Mouse (Mus musculus) megakaryocyte, adult 5-6 weeks (primary cell): ENCODE data around the gene Sgsm3. TPM values are rescaled to one million over a fixed set of nuclear protein-coding genes. Genes with fewer than 3 reads are reported as not detected.

ENCODE experiments used
- ATAC-seq: 2 replicates; pipeline ENCODE4 v1.8.0; 2016; ENCODE audit warnings: mild to moderate bottlenecking, inconsistent platforms; ENCODE audit not compliant: poor library complexity, severe bottlenecking
- total RNA-seq, 2 experiments: library from RNA; stranded (forward) in 1 of 2; stranded (reverse) in 1 of 2; fragments of 153-499, 151-499 nt in 1 of 2; fragments of 221-1000, 200-1000 nt in 1 of 2; gene quantifications; 2 replicates each; pipeline versions ENCODE4 v1.2.3 to v1.2.4; 2015 to 2017

Gene Sgsm3
- total RNA-seq, 2 experiments from 2014 or later: 5.9 to 20.7 TPM

DNA sequence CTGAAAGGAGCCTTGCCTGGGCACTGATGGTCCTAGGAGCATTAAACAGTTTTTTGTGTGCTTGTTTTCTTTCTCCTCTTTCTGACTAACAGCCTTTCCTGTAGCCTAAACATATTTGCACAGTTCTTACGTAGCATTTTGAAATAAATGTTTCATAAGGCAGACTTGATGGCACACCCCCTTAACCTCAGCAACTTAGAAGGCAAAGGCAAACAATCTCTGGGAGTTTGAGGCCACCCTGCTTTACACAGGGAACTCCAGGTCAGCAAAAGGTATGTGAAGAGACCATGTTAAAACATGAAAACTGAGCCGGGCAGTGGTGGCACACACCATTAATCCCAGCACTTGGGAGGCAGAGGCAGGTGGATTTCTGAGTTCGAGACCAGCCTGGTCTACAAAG lies 1.9 kb upstream of the Sgsm3 start:
- ATAC-seq: no peak

- ATAC-seq: no peak
Observed at GRCm38 (mm10) chr15:80979611-80980010, 2.0 kb downstream of the Sgsm3 start.

- no peak for ATAC-seq
Observed at GRCm38 (mm10) chr15:80981176-80981575, 3.6 kb downstream of the Sgsm3 start.

- ATAC-seq: no peak
Observed at GRCm38 (mm10) chr15:80983264-80983663, 5.7 kb downstream of the Sgsm3 start.

GRCm38 (mm10) chr15:80988331-80988730 lies 10.8 kb downstream of the Sgsm3 start:
- ATAC-seq: no peak

- no peak; the same call in 1 of the 2 replicates for ATAC-seq
Observed at GRCm38 (mm10) chr15:80989712-80990111, 12.1 kb downstream of the Sgsm3 start.

DNA sequence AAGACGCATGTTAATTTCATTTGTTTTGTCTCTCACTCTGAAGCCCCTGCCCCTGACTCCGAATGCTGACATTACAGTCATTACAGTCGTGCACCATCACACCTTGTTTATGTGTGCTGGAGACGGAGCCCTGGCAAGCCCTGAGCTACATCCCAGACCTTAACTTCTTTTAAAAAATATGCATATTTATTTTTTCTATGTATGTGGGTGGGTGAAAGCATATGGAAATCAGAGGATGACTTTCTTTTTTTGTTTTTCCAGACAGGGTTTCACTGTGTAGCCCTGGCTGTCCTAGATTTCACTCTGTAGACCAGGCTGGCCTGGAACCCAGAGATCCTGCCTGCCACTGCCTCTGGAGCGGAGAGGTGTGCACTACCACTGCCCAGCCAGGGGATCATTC lies 17.4 kb downstream of the Sgsm3 start:
- no peak for ATAC-seq

DNA sequence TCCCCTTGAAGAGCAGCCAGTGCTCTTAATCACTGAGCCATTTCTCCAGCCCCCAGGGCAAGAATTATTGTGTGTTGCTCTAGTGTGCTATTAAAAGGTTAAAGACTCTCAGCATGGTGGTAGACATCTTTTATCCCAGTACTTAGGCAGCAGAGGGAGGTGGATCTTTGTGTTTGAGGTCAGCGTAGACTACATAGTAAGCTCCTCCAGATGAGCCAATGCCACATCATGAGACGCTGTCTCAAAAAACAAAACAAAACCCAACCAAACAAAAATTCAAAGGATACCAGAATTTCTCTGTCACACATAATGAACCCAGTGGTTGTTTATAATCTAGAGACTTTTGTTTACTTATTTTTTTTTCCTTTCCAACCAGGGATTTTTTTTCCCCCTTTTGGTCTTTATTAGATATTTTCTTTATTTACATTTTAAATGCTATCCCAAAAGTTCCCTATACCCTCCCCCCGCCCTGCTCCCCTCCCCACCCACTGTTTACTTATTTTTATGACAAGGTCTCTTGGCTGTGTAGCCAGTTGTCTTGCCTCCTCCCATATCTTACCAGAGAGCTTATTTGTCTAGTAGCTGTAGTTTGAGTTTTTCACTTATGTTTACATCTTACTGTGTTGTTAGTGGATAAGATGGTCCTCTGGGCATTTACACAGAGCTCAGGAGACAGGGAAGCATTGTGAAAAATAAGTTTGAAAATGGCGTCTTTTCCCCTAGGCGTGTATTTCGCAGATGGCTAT lies 18.7 kb downstream of the Sgsm3 start:
- ATAC-seq: no peak

DNA sequence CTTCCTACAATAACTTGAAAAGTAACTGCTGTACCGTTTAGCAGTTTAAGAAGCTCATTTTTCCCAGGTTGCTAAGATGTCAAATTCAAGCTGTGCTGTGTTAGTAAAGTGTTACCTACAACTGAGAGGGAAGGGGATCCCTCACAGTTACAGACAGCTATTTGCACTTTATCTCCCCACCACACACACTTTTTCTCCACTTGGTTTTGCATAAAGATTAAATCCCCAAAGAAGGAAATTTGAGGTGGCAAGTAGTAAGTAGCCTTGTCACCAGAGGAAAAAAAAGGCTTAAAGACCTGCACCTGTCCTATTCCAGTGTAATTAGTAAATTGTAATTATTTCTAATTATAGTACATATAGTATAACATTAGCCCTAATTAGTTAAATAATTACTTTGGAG lies 19.5 kb downstream of the Sgsm3 start:
- ATAC-seq: no peak

DNA sequence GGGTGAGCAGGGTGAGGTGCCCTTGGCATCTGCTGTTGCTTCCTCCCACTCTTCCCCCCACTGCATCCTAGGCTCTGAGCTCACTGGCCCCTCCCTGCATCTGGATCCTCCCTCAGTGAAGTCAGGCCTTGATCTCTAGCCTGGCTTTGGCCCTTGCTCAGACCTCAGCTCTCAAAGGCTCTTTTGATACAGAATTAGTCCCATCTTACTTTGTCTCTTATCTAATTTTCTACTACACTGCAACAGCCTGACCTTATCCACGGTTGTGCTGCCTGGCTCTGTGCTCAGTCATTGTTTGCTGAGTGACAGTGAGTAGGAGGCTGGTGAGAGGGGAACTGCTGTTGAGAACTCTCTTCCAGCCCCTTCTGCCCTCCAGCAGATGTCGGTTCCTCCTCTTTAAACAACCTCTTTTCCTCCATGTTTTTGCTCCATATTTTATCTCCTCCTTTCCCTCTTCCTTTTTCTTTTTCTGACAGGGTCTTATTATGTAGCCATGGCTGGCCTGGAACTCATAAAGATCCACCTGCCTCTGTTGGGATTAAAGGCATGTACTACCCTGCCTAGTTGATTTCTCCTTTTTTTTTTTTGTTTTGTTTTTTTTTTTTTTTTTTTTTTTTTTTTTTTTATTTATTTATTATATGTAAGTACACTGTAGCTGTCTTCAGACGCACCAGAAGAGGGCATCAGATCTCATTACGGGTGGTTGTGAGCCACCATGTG lies 23.0 kb downstream of the Sgsm3 start:
- no peak for ATAC-seq

- ATAC-seq: no peak
Observed at GRCm38 (mm10) chr15:81006127-81006735, 28.7 kb downstream of the Sgsm3 start.

- no peak for ATAC-seq
Observed at GRCm38 (mm10) chr15:81007339-81007738, 29.8 kb downstream of the Sgsm3 start.

DNA sequence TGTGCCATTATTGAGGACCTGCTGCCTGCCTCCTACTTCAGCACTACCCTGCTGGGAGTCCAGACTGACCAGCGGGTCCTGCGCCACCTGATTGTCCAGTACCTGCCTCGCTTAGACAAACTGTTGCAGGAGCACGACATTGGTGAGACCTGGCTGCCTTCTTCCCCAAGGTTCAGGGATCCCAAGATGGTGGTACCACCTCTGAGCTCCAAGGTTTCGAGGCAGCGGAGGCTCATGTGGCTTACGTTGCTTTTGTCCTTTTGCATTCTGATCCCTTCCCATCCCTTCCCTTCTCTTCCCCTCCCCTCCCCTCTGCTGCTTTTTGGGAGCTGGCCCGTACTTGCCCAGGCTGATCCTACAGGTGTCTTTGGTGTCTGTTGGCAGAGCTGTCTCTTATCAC lies 30.3 kb downstream of the Sgsm3 start:
- no peak for ATAC-seq

DNA sequence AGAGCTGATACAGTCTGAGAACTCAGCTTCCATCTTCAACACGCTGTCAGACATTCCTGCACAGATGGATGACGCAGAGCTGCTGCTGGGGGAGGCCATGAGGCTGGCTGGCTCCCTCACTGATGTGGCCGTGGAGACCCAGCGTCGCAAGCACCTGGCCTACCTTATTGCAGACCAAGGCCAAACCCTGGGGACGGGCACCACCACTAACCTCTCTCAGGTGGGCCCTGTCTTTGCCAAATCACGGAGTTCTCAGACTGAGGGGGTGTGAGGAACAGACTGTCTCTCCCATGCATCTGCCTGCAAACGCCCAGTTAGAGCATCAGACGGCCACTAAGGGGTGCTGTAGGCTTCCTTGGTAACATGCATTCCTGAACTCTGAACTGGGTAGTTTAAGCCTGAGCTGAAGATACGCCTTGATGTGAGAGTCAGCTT lies 31.1 kb downstream of the Sgsm3 start:
- ATAC-seq: peak; percentile 77

DNA sequence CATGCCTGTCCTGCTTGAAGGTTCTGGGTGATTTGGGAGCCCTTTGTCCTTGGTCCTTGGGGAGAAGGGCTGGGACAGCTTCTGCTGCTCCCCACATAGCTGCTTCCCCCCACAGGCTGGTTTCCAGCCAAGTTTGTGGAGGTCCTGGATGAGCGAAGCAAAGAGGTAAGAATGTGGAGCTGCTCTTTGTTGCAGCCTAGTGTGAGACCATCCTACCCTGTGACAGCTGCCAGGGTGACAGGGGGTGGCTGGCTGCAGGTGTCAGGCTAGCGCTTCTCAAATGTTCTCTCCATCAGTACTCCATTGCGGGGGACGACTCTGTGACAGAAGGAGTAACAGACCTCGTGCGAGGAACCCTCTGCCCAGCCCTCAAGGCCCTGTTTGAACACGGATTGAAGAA lies 32.5 kb downstream of the Sgsm3 start:
- ATAC-seq: no peak

GRCm38 (mm10) chr15:81011523-81011922 lies 34.0 kb downstream of the Sgsm3 start:
- no peak for ATAC-seq

DNA sequence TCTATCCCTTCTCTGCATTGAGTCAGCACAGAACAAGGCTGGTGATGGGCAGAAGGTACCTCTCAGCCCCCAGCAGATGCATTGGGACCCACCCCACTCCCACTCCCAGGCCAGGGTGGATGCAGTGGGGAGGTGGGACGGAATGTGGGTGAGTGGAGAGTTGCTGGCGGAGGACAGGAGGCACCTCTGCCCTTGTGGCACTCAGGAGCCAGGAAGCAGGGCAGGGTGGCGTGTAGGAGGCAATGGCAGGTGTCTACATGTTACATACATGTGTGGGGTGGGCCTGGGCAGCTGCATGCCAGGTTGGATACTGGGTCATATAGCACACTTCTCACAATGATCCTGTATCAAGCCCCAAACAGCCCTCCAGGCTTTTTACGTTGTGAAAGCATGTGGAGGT lies 34.8 kb downstream of the Sgsm3 start:
- ATAC-seq: no peak

GRCm38 (mm10) chr15:81013186-81013585 lies 35.6 kb downstream of the Sgsm3 start:
- ATAC-seq: no peak

DNA sequence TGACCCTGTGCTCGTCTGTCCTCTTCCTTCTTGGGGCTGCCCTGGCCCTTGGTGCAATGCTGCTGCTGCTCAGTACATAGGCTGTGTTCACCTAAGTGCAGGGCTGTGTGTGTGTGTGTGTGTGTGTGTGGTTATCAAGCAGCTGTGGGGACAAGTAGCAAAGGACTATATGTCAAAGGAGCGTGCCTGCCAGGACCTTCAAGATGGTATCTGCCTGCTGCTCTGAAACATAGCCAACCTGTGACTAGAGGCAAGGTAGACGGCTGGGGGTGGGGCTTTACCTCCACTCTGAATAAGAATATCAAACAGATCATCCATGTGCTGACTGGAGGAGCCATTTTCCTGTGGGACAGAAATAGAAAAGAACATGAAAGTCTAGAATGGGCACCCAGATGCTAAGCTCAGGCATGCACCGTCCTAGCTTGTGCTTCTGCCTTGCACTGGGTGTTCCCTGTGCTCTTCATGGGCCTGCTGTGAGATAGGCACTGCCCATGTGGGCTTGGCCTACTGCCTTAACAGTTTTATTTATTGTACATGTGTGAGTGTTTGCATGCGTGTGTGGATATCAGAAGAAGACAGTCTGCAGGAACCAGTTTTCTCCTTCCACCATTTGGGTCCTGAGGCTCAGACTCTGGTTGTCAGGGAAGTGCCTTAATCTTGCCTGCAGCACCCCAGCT lies 37.6 kb downstream of the Sgsm3 start:
- ATAC-seq: no peak

- no peak for ATAC-seq
Observed at GRCm38 (mm10) chr15:81016488-81016887, 38.9 kb downstream of the Sgsm3 start.

DNA sequence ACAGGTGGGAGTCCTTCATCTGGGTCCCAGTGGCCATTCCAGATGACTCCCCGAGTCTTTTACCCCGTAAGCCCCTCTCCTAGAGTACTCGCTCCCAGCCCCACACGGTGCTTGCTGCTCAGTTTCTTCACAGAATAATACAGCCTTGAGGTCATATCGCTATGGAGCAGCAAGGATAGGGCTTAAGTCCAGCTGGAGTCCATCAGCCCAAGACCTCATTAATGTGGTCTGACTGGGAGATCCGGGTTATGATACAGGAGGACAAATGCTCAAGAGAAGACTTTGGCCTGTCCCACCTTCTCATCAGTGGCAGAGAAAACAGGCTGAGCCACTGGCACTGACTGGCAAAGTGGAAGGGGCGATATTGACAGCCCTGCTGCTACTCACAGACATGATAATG lies 39.7 kb downstream of the Sgsm3 start:
- ATAC-seq: no peak
